Mouse (Mus musculus) MEL (cell line): ENCODE results near the gene Pde4b. TPM values are rescaled to one million over a fixed set of nuclear protein-coding genes. Genes with fewer than 3 reads are reported as not detected.

Experiments
- DNase-seq: peaks from one replicate; pipeline ENCODE4 v3.0.0; 2011; ENCODE audit warnings: low read depth, low spot score
- H3K27ac ChIP-seq: 2 replicates; pipeline ENCODE4 v1.5.1; 2012; ENCODE audit warnings: low read depth, mild to moderate bottlenecking, control low read depth, low read length, moderate library complexity; ENCODE audit not compliant: control insufficient read depth
- H3K27me3 ChIP-seq, 2 experiments: fragments of 150-350 bp in 1 of 2; sonication (generic) in 1 of 2; 2 replicates each; pipeline ENCODE4 v1.6.1; 2012; ENCODE audit warnings: low read length in 2 of 2, mild to moderate bottlenecking in 2 of 2, improper control_type of control experiment in 1 of 2, moderate library complexity in 1 of 2; ENCODE audit not compliant: insufficient read depth in 2 of 2, control insufficient read depth in 1 of 2
- H3K36me3 ChIP-seq, 2 experiments: 2 replicates each; pipeline ENCODE4 v1.6.1; 2012 to 2014; ENCODE audit warnings: low read length in 2 of 2, improper control_type of control experiment in 1 of 2, inconsistent platforms in 1 of 2, mild to moderate bottlenecking in 1 of 2; ENCODE audit not compliant: insufficient read depth in 2 of 2, control insufficient read depth in 1 of 2
- H3K4me1 ChIP-seq, 2 experiments: fragments of 150-350 bp in 1 of 2; sonication (generic) in 1 of 2; 2 replicates each; pipeline ENCODE4 v1.6.1; 2012; ENCODE audit warnings: low read length in 2 of 2, improper control_type of control experiment in 1 of 2, mild to moderate bottlenecking in 1 of 2; ENCODE audit not compliant: insufficient read depth in 2 of 2, control insufficient read depth in 1 of 2
- H3K4me3 ChIP-seq, 2 experiments: fragments of 150-350 bp in 1 of 2; sonication (generic) in 1 of 2; 2 replicates each; pipeline ENCODE4 v1.5.1; 2012; ENCODE audit warnings: low read depth in 2 of 2, low read length in 2 of 2, mild to moderate bottlenecking in 2 of 2, moderate library complexity in 2 of 2, control low read depth in 1 of 2, improper control_type of control experiment in 1 of 2; ENCODE audit not compliant: control insufficient read depth in 1 of 2, insufficient read depth in 1 of 2
- H3K79me2 ChIP-seq: 2 replicates; pipeline ENCODE4 v1.6.1; 2012; ENCODE audit warnings: mild to moderate bottlenecking, low read length, moderate library complexity; ENCODE audit not compliant: control insufficient read depth, poor library complexity, insufficient read depth
- H3K9ac ChIP-seq: 2 replicates; pipeline ENCODE4 v1.6.1; 2012; ENCODE audit warnings: low read depth, mild to moderate bottlenecking, control low read depth, low read length, moderate library complexity; ENCODE audit not compliant: control insufficient read depth, poor library complexity, severe bottlenecking
- H3K9me3 ChIP-seq: fragments of 150-350 bp; sonication (generic); replicated peaks from 2 replicates; pipeline ENCODE4 v1.6.1; 2012; ENCODE audit warnings: mild to moderate bottlenecking, low read length, improper control_type of control experiment, moderate library complexity; ENCODE audit not compliant: insufficient read depth
- CHD1 ChIP-seq: IDR thresholded peaks from 2 replicates; pipeline ENCODE4 v1.6.1; 2012; ENCODE audit warnings: low read depth, mild to moderate bottlenecking, inconsistent platforms, low read length, improper control_type of control experiment
- CHD2 ChIP-seq: IDR thresholded peaks from 2 replicates; pipeline ENCODE4 v1.6.1; 2011; ENCODE audit warnings: low read length, improper control_type of control experiment
- CTCF ChIP-seq, 3 experiments: IDR thresholded peaks in 2 of 3; conservative IDR thresholded peaks in 1 of 3; 2 replicates each; pipeline ENCODE4 v1.5.1; 2011 to 2012; ENCODE audit warnings: low read length in 3 of 3, low read depth in 2 of 3, mild to moderate bottlenecking in 2 of 3, improper control_type of control experiment in 1 of 3, inconsistent platforms in 1 of 3, mixed read lengths in 1 of 3, moderate library complexity in 1 of 3; ENCODE audit not compliant: control insufficient read depth in 1 of 3, insufficient read depth in 1 of 3, poor library complexity in 1 of 3, severe bottlenecking in 1 of 3
- E2F4 ChIP-seq: IDR thresholded peaks from 2 replicates; pipeline ENCODE4 v1.6.1; 2011; ENCODE audit warnings: low read depth, low read length, improper control_type of control experiment, borderline replicate concordance
- ELF1 ChIP-seq: IDR thresholded peaks from 2 replicates; pipeline ENCODE4 v1.6.1; 2014; ENCODE audit warnings: low read depth, mild to moderate bottlenecking, inconsistent platforms, low read length, improper control_type of control experiment, moderate library complexity
- ETS1 ChIP-seq: IDR thresholded peaks from 2 replicates; pipeline ENCODE4 v1.6.1; 2012; ENCODE audit warnings: low read depth, mild to moderate bottlenecking, inconsistent platforms, low read length, improper control_type of control experiment, moderate library complexity
- GABPA ChIP-seq: IDR thresholded peaks from 2 replicates; pipeline ENCODE4 v1.6.1; 2012; ENCODE audit warnings: low read depth, mild to moderate bottlenecking, inconsistent platforms, low read length, improper control_type of control experiment, moderate library complexity
- JUND ChIP-seq: IDR thresholded peaks from 2 replicates; pipeline ENCODE4 v1.6.1; 2011; ENCODE audit warnings: low read depth, mild to moderate bottlenecking, improper control_type of control experiment, low read length
- KAT2A ChIP-seq: conservative IDR thresholded peaks from 2 replicates; pipeline ENCODE4 v1.6.1; 2012; ENCODE audit warnings: low read depth, low read length, improper control_type of control experiment, inconsistent platforms
- MAFK ChIP-seq: IDR thresholded peaks from 2 replicates; pipeline ENCODE4 v1.6.1; 2011; ENCODE audit warnings: low read depth, mild to moderate bottlenecking, low read length, improper control_type of control experiment, borderline replicate concordance
- MAX ChIP-seq: IDR thresholded peaks from 2 replicates; pipeline ENCODE4 v1.6.1; 2011; ENCODE audit warnings: low read length, improper control_type of control experiment
- MAZ ChIP-seq: IDR thresholded peaks from 2 replicates; pipeline ENCODE4 v1.6.1; 2012; ENCODE audit warnings: low read depth, mild to moderate bottlenecking, inconsistent platforms, low read length, improper control_type of control experiment
- MXI1 ChIP-seq: IDR thresholded peaks from 2 replicates; pipeline ENCODE4 v1.6.1; 2011; ENCODE audit warnings: mild to moderate bottlenecking, low read depth, low read length, improper control_type of control experiment
- MYC ChIP-seq: IDR thresholded peaks from 2 replicates; pipeline ENCODE4 v1.6.1; 2011; ENCODE audit warnings: low read depth, mild to moderate bottlenecking, low read length, improper control_type of control experiment, moderate library complexity
- NELFE ChIP-seq: IDR thresholded peaks from 2 replicates; pipeline ENCODE4 v1.6.1; 2011; ENCODE audit warnings: low read depth, low read length, improper control_type of control experiment
- POLR2A ChIP-seq, 2 experiments: IDR thresholded peaks; 2 replicates each; pipeline ENCODE4 v1.6.1; 2011 to 2012; ENCODE audit warnings: low read length in 2 of 2, mild to moderate bottlenecking in 2 of 2, control low read depth in 1 of 2, improper control_type of control experiment in 1 of 2, low read depth in 1 of 2, moderate library complexity in 1 of 2; ENCODE audit not compliant: control insufficient read depth in 1 of 2, insufficient read depth in 1 of 2, poor library complexity in 1 of 2
- POLR2AphosphoS5 ChIP-seq: IDR thresholded peaks from 2 replicates; pipeline ENCODE4 v1.6.1; 2012; ENCODE audit warnings: low read depth, borderline replicate concordance, mild to moderate bottlenecking, inconsistent platforms, low read length, moderate library complexity, mixed read lengths
- RAD21 ChIP-seq: IDR thresholded peaks from 2 replicates; pipeline ENCODE4 v1.6.1; 2011; ENCODE audit warnings: mild to moderate bottlenecking, low read depth, low read length, improper control_type of control experiment
- SIN3A ChIP-seq: IDR thresholded peaks from 2 replicates; pipeline ENCODE4 v1.6.1; 2012; ENCODE audit warnings: low read length, improper control_type of control experiment, inconsistent platforms
- SMC3 ChIP-seq: IDR thresholded peaks from 2 replicates; pipeline ENCODE4 v1.6.1; 2011; ENCODE audit warnings: low read depth, low read length, improper control_type of control experiment
- TAL1 ChIP-seq: IDR thresholded peaks from 2 replicates; pipeline ENCODE4 v1.6.1; 2012; ENCODE audit warnings: mild to moderate bottlenecking, inconsistent platforms, low read length, moderate library complexity, mixed read lengths
- TBP ChIP-seq: IDR thresholded peaks from 2 replicates; pipeline ENCODE4 v1.8.0; 2011; ENCODE audit warnings: low read depth, low read length, improper control_type of control experiment
- TCF12 ChIP-seq: IDR thresholded peaks from 2 replicates; pipeline ENCODE4 v1.6.1; 2014; ENCODE audit warnings: low read depth, mild to moderate bottlenecking, inconsistent platforms, low read length, improper control_type of control experiment, moderate library complexity
- UBTF ChIP-seq: IDR thresholded peaks from 2 replicates; pipeline ENCODE4 v1.6.1; 2012; ENCODE audit warnings: low read depth, mild to moderate bottlenecking, inconsistent platforms, low read length, improper control_type of control experiment, moderate library complexity, borderline replicate concordance; ENCODE audit not compliant: insufficient read depth
- USF1 ChIP-seq: IDR thresholded peaks from 2 replicates; pipeline ENCODE4 v1.6.1; 2014; ENCODE audit warnings: low read depth, mild to moderate bottlenecking, inconsistent platforms, low read length, improper control_type of control experiment, moderate library complexity
- USF2 ChIP-seq, 2 experiments: IDR thresholded peaks; 2 replicates each; pipeline ENCODE4 v1.6.1; 2011 to 2012; ENCODE audit warnings: improper control_type of control experiment in 2 of 2, low read length in 2 of 2, borderline replicate concordance in 1 of 2, inconsistent platforms in 1 of 2, low read depth in 1 of 2, mild to moderate bottlenecking in 1 of 2; ENCODE audit not compliant: insufficient read depth in 1 of 2
- ZMIZ1 ChIP-seq: IDR thresholded peaks from 2 replicates; pipeline ENCODE4 v1.6.1; 2012; ENCODE audit warnings: low read depth, mild to moderate bottlenecking, inconsistent platforms, low read length, improper control_type of control experiment, moderate library complexity
- polyA plus RNA-seq, 2 experiments: library from polyadenylated mRNA; stranded (reverse) in 1 of 2; unstranded in 1 of 2; fragments of >175 nt in 1 of 2; fragments of >200 nt in 1 of 2; gene quantifications; 2 replicates each; pipeline versions ENCODE4 v1.2.1 to v1.2.4; 2012; ENCODE audit warnings: low replicate concordance in 2 of 2, low read depth in 1 of 2; ENCODE audit not compliant: insufficient read length in 2 of 2, insufficient read depth in 1 of 2, missing spikeins in 1 of 2
- total RNA-seq: library from RNA; depleted of rRNA; stranded (reverse); fragments of 300-350 nt; gene quantifications from 2 replicates; pipeline ENCODE4 v1.2.3, GENCODE M21; 2012

Pde4b gene
- total and polyA plus RNA-seq, 3 experiments: 2.7 to 6.0 TPM; not detected in 1

GRCm38 (mm10) chr4:102186888-102187287 lies 99.5 kb downstream of the Pde4b start:
- no peaks in the 10 kb centered on the region for H3K9me3 ChIP-seq
- H3K36me3 ChIP-seq: no peaks in the 10 kb centered on the region
- no peak overlapping the region for H3K4me3 ChIP-seq
- H3K27ac ChIP-seq: no peak overlapping the region
- no peak for DNase-seq
- H3K9ac ChIP-seq: no peak overlapping the region
- H3K4me1 ChIP-seq: no peaks in the 10 kb centered on the region
- H3K79me2 ChIP-seq: no peaks in the 10 kb centered on the region
- no peaks in the 10 kb centered on the region for H3K27me3 ChIP-seq
- TF ChIP-seq UBTF (no peak), USF2 (IDR thresholded peaks at IDR 0.05; ENCODE audit: borderline replicate concordance in 1 of 2, insufficient read depth in 1 of 2, low read depth in 1 of 2, low read length in 2 of 2) (no peak), TCF12 (no peak), SIN3A (no peak), GABPA (no peak), KAT2A (no peak), E2F4 (no peak), TBP (no peak), MXI1 (no peak), MAFK (no peak), ELF1 (no peak), CHD1 (no peak), MAX (no peak), MYC (no peak), JUND (no peak), NELFE (no peak), CTCF (IDR thresholded peaks at IDR 0.05 in 2 of 3, conservative IDR thresholded peaks at IDR 0.05 in 1 of 3; ENCODE audit: control insufficient read depth in 1 of 3, insufficient read depth in 1 of 3, low read depth in 2 of 3, low read length in 3 of 3, poor library complexity in 1 of 3, severe bottlenecking in 1 of 3) (no peak)

GRCm38 (mm10) chr4:102197707-102198106 lies 110.4 kb downstream of the Pde4b start:
- no peak for DNase-seq
- Histone ChIP-seq H3K36me3 (no peaks in the 10 kb centered on the region), H3K27me3 (no peaks in the 10 kb centered on the region), H3K79me2 (no peaks in the 10 kb centered on the region), H3K27ac (no peak overlapping the region), H3K4me3 (no peak overlapping the region), H3K9me3 (no peaks in the 10 kb centered on the region), H3K4me1 (no peaks in the 10 kb centered on the region), H3K9ac (no peak overlapping the region)
- TF ChIP-seq CHD1: no peak
- TF ChIP-seq POLR2A (IDR thresholded peaks at IDR 0.05; ENCODE audit: control insufficient read depth in 1 of 2, insufficient read depth in 1 of 2, low read depth in 1 of 2, low read length in 2 of 2, poor library complexity in 1 of 2): no peak
- no peak for TF ChIP-seq TAL1
- TF ChIP-seq JUND: no peak
- no peak for TF ChIP-seq POLR2AphosphoS5
- no peak for TF ChIP-seq MAZ
- TF ChIP-seq ZMIZ1: no peak
- no peak for TF ChIP-seq KAT2A
- no peak for TF ChIP-seq GABPA
- no peak for TF ChIP-seq USF1
- no peak for TF ChIP-seq MYC
- no peak for TF ChIP-seq CHD2
- TF ChIP-seq SMC3: no peak
- no peak for TF ChIP-seq ETS1
- no peak for TF ChIP-seq ELF1
- no peak for TF ChIP-seq RAD21
